Mouse (Mus musculus) hindbrain, embryonic 14.5 days (tissue): ENCODE data around the gene Ubxn10. TPM values are rescaled to one million over a fixed set of nuclear protein-coding genes. Genes with fewer than 3 reads are reported as not detected.

Experiments used
- ATAC-seq: fragments of 200-750 bp; cut with Nextera tagmentation; 2 replicates; pipeline ENCODE4 v1.8.0; 2017; ENCODE audit warnings: moderate number of reproducible peaks, mild to moderate bottlenecking, moderate TSS enrichment, moderate library complexity; ENCODE audit not compliant: low FRiP score
- DNase-seq: peaks from one replicate; pipeline ENCODE4 v3.0.0-alpha.2; 2015; ENCODE audit warnings: low spot score
- H3K27ac ChIP-seq: fragments of 300-500 bp; sonication (generic); 2 replicates; pipeline ENCODE4 v1.5.1; 2014; ENCODE audit warnings: mild to moderate bottlenecking, moderate library complexity
- H3K27me3 ChIP-seq: fragments of 300-500 bp; sonication (generic); 2 replicates; pipeline ENCODE4 v1.6.1; 2014; ENCODE audit warnings: mild to moderate bottlenecking, low read length, mixed read lengths; ENCODE audit not compliant: control insufficient read depth, insufficient read depth
- H3K36me3 ChIP-seq: fragments of 300-500 bp; sonication (generic); replicated peaks from 2 replicates; pipeline ENCODE4 v1.6.1; 2014; ENCODE audit not compliant: control insufficient read depth, insufficient read depth
- H3K4me1 ChIP-seq: fragments of 300-500 bp; sonication (generic); replicated peaks from 2 replicates; pipeline ENCODE4 v1.6.1; 2014; ENCODE audit warnings: antibody characterized with exemption, low read length, mixed read lengths; ENCODE audit not compliant: control insufficient read depth, insufficient read depth
- H3K4me2 ChIP-seq: fragments of 300-500 bp; sonication (generic); replicated peaks from 2 replicates; pipeline ENCODE4 v1.6.1; 2014; ENCODE audit warnings: mild to moderate bottlenecking, moderate library complexity
- H3K4me3 ChIP-seq: fragments of 300-500 bp; sonication (generic); replicated peaks from 2 replicates; pipeline ENCODE4 v1.5.1; 2014; ENCODE audit warnings: mild to moderate bottlenecking, low read length
- H3K9ac ChIP-seq: fragments of 300-500 bp; sonication (generic); 2 replicates; pipeline ENCODE4 v1.6.1; 2014
- H3K9me3 ChIP-seq: fragments of 300-500 bp; sonication (generic); 2 replicates; pipeline ENCODE4 v1.6.1; 2016; ENCODE audit warnings: low read length; ENCODE audit not compliant: control insufficient read depth
- WGBS: fragments of 180-500 bp; shearing (Covaris S2); extraction: QIAGEN DNeasy Blood & Tissue Kit; methylation state at CpG from one replicate; pipeline ENCODE4 v1.1.7; 2014; 5-methylcytosine and 5-hydroxymethylcytosine counted together
- polyA plus RNA-seq: library from polyadenylated mRNA; unstranded; fragments of >200 nt; fragmentation: Nextera tagmentation; extraction: Ambion mirVana; gene quantifications from 2 replicates; pipeline ENCODE4 v1.2.1, GENCODE M21; 2014

Gene Ubxn10
- polyA plus RNA-seq, 1 experiment from 2014 or later: 4.6 TPM

GRCm38 (mm10) chr4:138709944-138710343, 27.0 kb downstream of the Ubxn10 start:
- Histone ChIP-seq H3K27ac (peak overlapping the region; percentile 78), H3K4me3 (no peak overlapping the region), H3K9ac (no peak overlapping the region), H3K27me3 (no peaks in the 10 kb centered on the region), H3K4me1 (peaks cover 16% of the 10 kb centered on the region), H3K4me2 (no peak overlapping the region), H3K36me3 (no peaks in the 10 kb centered on the region), H3K9me3 (no peaks in the 10 kb centered on the region)
- 55% methylated on average over 7 of the region's 7 CpGs for WGBS
- DNase-seq (no peak), ATAC-seq (no peak)

GRCm38 (mm10) chr4:138709246-138709645, 27.7 kb downstream of the Ubxn10 start:
- no peak overlapping the region for H3K4me3 ChIP-seq
- no peak for ATAC-seq
- WGBS: 87% methylated on average over 11 of the region's 11 CpGs

GRCm38 (mm10) chr4:138708636-138709035, 28.3 kb downstream of the Ubxn10 start:
- H3K9ac ChIP-seq: no peak overlapping the region
- ATAC-seq: no peak
- no peaks in the 10 kb centered on the region for H3K9me3 ChIP-seq
- 12% methylated on average over 7 of the region's 7 CpGs for WGBS
- H3K4me3 ChIP-seq: no peak overlapping the region
- H3K4me1 ChIP-seq: peaks cover 16% of the 10 kb centered on the region
- no peak for DNase-seq
- no peak overlapping the region for H3K27ac ChIP-seq
- no peaks in the 10 kb centered on the region for H3K36me3 ChIP-seq
- no peaks in the 10 kb centered on the region for H3K27me3 ChIP-seq
- H3K4me2 ChIP-seq: no peak overlapping the region

More at GRCm38 (mm10) chr4:138709246-138709645, 27.7 kb downstream of the Ubxn10 start:
- Histone ChIP-seq H3K27ac (no peak overlapping the region), H3K9ac (no peak overlapping the region), H3K4me1 (peaks cover 16% of the 10 kb centered on the region), H3K4me2 (no peak overlapping the region), H3K36me3 (no peaks in the 10 kb centered on the region), H3K27me3 (no peaks in the 10 kb centered on the region), H3K9me3 (no peaks in the 10 kb centered on the region)
- DNase-seq: no peak

- Histone ChIP-seq H3K9ac (no peak overlapping the region), H3K4me1 (peaks cover 16% of the 10 kb centered on the region), H3K4me2 (no peak overlapping the region), H3K4me3 (no peak overlapping the region), H3K36me3 (no peaks in the 10 kb centered on the region), H3K27ac (no peak overlapping the region), H3K27me3 (no peaks in the 10 kb centered on the region), H3K9me3 (no peaks in the 10 kb centered on the region)
- DNase-seq (no peak), ATAC-seq (no peak)
- 91% methylated on average over 8 of the region's 8 CpGs for WGBS
Observed at GRCm38 (mm10) chr4:138706620-138707019, 30.3 kb downstream of the Ubxn10 start.

GRCm38 (mm10) chr4:138704169-138704568, 32.8 kb downstream of the Ubxn10 start:
- H3K4me1 ChIP-seq: no peaks in the 10 kb centered on the region; the same call in 1 of the 2 replicates
- no peak overlapping the region for H3K27ac ChIP-seq
- DNase-seq: no peak
- no peak overlapping the region for H3K4me3 ChIP-seq
- no peak overlapping the region for H3K9ac ChIP-seq
- 89% methylated on average over 4 of the region's 4 CpGs for WGBS
- no peaks in the 10 kb centered on the region for H3K36me3 ChIP-seq
- H3K4me2 ChIP-seq: no peak overlapping the region
- no peaks in the 10 kb centered on the region for H3K9me3 ChIP-seq
- ATAC-seq: no peak
- H3K27me3 ChIP-seq: no peaks in the 10 kb centered on the region

GRCm38 (mm10) chr4:138703591-138703990, 33.4 kb downstream of the Ubxn10 start:
- DNase-seq: no peak
- H3K27me3 ChIP-seq: no peaks in the 10 kb centered on the region
- no peaks in the 10 kb centered on the region for H3K9me3 ChIP-seq
- ATAC-seq: no peak
- H3K27ac ChIP-seq: no peak overlapping the region
- H3K36me3 ChIP-seq: no peaks in the 10 kb centered on the region
- no peak overlapping the region for H3K4me3 ChIP-seq
- H3K4me1 ChIP-seq: no peaks in the 10 kb centered on the region; the same call in 1 of the 2 replicates
- H3K9ac ChIP-seq: no peak overlapping the region
- WGBS: 53% methylated on average over 7 of the region's 7 CpGs
- H3K4me2 ChIP-seq: no peak overlapping the region

- Histone ChIP-seq H3K4me3 (no peak overlapping the region), H3K36me3 (no peaks in the 10 kb centered on the region), H3K27me3 (no peaks in the 10 kb centered on the region), H3K4me2 (no peak overlapping the region), H3K27ac (no peak overlapping the region), H3K4me1 (no peaks in the 10 kb centered on the region), H3K9me3 (no peaks in the 10 kb centered on the region), H3K9ac (no peak overlapping the region)
- 77% methylated on average over 8 of the region's 8 CpGs for WGBS
- ATAC-seq: no peak
- DNase-seq: no peak
Observed at GRCm38 (mm10) chr4:138702528-138702927, 34.4 kb downstream of the Ubxn10 start.

GRCm38 (mm10) chr4:138702031-138702430, 34.9 kb downstream of the Ubxn10 start:
- no peak overlapping the region for H3K4me2 ChIP-seq
- no peak overlapping the region for H3K4me3 ChIP-seq
- H3K36me3 ChIP-seq: no peaks in the 10 kb centered on the region
- no peak overlapping the region for H3K9ac ChIP-seq
- H3K27ac ChIP-seq: no peak overlapping the region
- WGBS: 84% methylated on average over 2 of the region's 2 CpGs
- no peaks in the 10 kb centered on the region for H3K9me3 ChIP-seq
- ATAC-seq (no peak), DNase-seq (no peak)
- H3K4me1 ChIP-seq: no peaks in the 10 kb centered on the region
- no peaks in the 10 kb centered on the region for H3K27me3 ChIP-seq

GRCm38 (mm10) chr4:138701111-138701510, 35.9 kb downstream of the Ubxn10 start:
- no peak for ATAC-seq
- no peak overlapping the region for H3K4me2 ChIP-seq

More at GRCm38 (mm10) chr4:138701111-138701510, 35.9 kb downstream of the Ubxn10 start:
- Histone ChIP-seq H3K4me1 (no peaks in the 10 kb centered on the region), H3K9me3 (no peaks in the 10 kb centered on the region), H3K27me3 (no peaks in the 10 kb centered on the region), H3K36me3 (no peaks in the 10 kb centered on the region), H3K9ac (no peak overlapping the region), H3K4me3 (no peak overlapping the region), H3K27ac (no peak overlapping the region)
- no peak for DNase-seq
- WGBS: 71% methylated on average over 8 of the region's 8 CpGs
